Mouse (Mus musculus) CH12.LX (cell line): ENCODE measurements around the gene Snai1. TPM values are rescaled to one million over a fixed set of nuclear protein-coding genes. Genes with fewer than 3 reads are reported as not detected.

ENCODE experiments used
- DNase-seq: peaks from one replicate; pipeline ENCODE4 v3.0.0-alpha.2; 2013; ENCODE audit errors: extremely low read depth
- H3K27ac ChIP-seq: 2 replicates; pipeline ENCODE4 v1.5.1; 2012; ENCODE audit warnings: low read depth, mild to moderate bottlenecking, control low read depth, moderate library complexity; ENCODE audit not compliant: insufficient read depth
- H3K27me3 ChIP-seq: replicated peaks from 2 replicates; pipeline ENCODE3; 2012; ENCODE audit warnings: inconsistent platforms
- H3K36me3 ChIP-seq, 2 experiments: replicated peaks in 1 of 2; 2 replicates each; pipeline versions ENCODE3 to v1.6.1; 2012; ENCODE audit warnings: inconsistent platforms in 1 of 2, low read length in 1 of 2, mild to moderate bottlenecking in 1 of 2, mixed read lengths in 1 of 2, moderate library complexity in 1 of 2; ENCODE audit not compliant: control insufficient read depth in 1 of 2, insufficient read depth in 1 of 2
- H3K4me1 ChIP-seq, 2 experiments: 2 replicates each; pipeline ENCODE4 v1.6.1; 2012; ENCODE audit warnings: inconsistent platforms in 1 of 2, moderate library complexity in 1 of 2; ENCODE audit not compliant: insufficient read depth in 2 of 2, control insufficient read depth in 1 of 2
- H3K4me2 ChIP-seq: 2 replicates; pipeline ENCODE4 v1.6.1; 2012; ENCODE audit warnings: low read depth, mild to moderate bottlenecking, control low read depth; ENCODE audit not compliant: poor library complexity, insufficient read depth, severe bottlenecking
- H3K4me3 ChIP-seq, 3 experiments: fragments of 150-350 bp in 1 of 3; sonication (generic) in 1 of 3; replicated peaks in 1 of 3; 2 replicates each; pipeline versions ENCODE3 to v1.5.1; 2011 to 2012; ENCODE audit warnings: low read depth in 2 of 3, low read length in 2 of 3, mild to moderate bottlenecking in 2 of 3, moderate library complexity in 2 of 3, control low read depth in 1 of 3, improper control_type of control experiment in 1 of 3, inconsistent platforms in 1 of 3, mixed read lengths in 1 of 3; ENCODE audit not compliant: poor library complexity in 1 of 3
- H3K79me2 ChIP-seq: replicated peaks from 2 replicates; pipeline ENCODE4 v1.6.1; 2012; ENCODE audit warnings: mild to moderate bottlenecking, moderate library complexity; ENCODE audit not compliant: control insufficient read depth, poor library complexity, insufficient read depth, severe bottlenecking; ENCODE audit errors: extremely low read depth
- H3K9ac ChIP-seq: 2 replicates; pipeline ENCODE4 v1.6.1; 2012; ENCODE audit warnings: low read depth, mild to moderate bottlenecking, control low read depth, moderate library complexity; ENCODE audit not compliant: insufficient read depth
- H3K9me3 ChIP-seq: replicated peaks from 2 replicates; pipeline ENCODE3; 2012; ENCODE audit warnings: low read length, inconsistent platforms, mixed read lengths
- BHLHE40 ChIP-seq: IDR thresholded peaks from 2 replicates; pipeline ENCODE4 v1.6.1; 2011; ENCODE audit warnings: mild to moderate bottlenecking, low read depth, low read length, improper control_type of control experiment
- CHD2 ChIP-seq: IDR thresholded peaks from 2 replicates; pipeline ENCODE4 v1.6.1; 2011; ENCODE audit warnings: low read length, improper control_type of control experiment
- CTCF ChIP-seq, 2 experiments: IDR thresholded peaks in 1 of 2; conservative IDR thresholded peaks in 1 of 2; 2 replicates each; pipeline ENCODE4 v1.5.1; 2011 to 2012; ENCODE audit warnings: low read depth in 2 of 2, low read length in 2 of 2, improper control_type of control experiment in 1 of 2, inconsistent platforms in 1 of 2, mild to moderate bottlenecking in 1 of 2, moderate library complexity in 1 of 2
- E2F4 ChIP-seq: IDR thresholded peaks from 2 replicates; pipeline ENCODE4 v1.6.1; 2011; ENCODE audit warnings: low read depth, low read length, improper control_type of control experiment; ENCODE audit not compliant: insufficient replicate concordance
- EP300 ChIP-seq: IDR thresholded peaks from 2 replicates; pipeline ENCODE4 v1.6.1; 2011; ENCODE audit warnings: low read length, improper control_type of control experiment
- ETS1 ChIP-seq: conservative IDR thresholded peaks from 2 replicates; pipeline ENCODE4 v1.6.1; 2012; ENCODE audit warnings: low read depth, mild to moderate bottlenecking, inconsistent platforms, low read length, improper control_type of control experiment, moderate library complexity
- GABPA ChIP-seq: IDR thresholded peaks from 2 replicates; pipeline ENCODE4 v1.6.1; 2012; ENCODE audit warnings: low read depth, low read length, improper control_type of control experiment, inconsistent platforms; ENCODE audit not compliant: insufficient replicate concordance
- HCFC1 ChIP-seq: IDR thresholded peaks from 2 replicates; pipeline ENCODE4 v1.6.1; 2012; ENCODE audit warnings: low read depth, mild to moderate bottlenecking, inconsistent platforms, low read length, improper control_type of control experiment
- IRF4 ChIP-seq: IDR thresholded peaks from 2 replicates; pipeline ENCODE4 v1.6.1; 2014; ENCODE audit warnings: low read depth, mild to moderate bottlenecking, inconsistent platforms, low read length, improper control_type of control experiment
- MAFK ChIP-seq: IDR thresholded peaks from 2 replicates; pipeline ENCODE4 v1.6.1; 2011; ENCODE audit warnings: low read length, improper control_type of control experiment; ENCODE audit not compliant: insufficient replicate concordance
- MAX ChIP-seq: IDR thresholded peaks from 2 replicates; pipeline ENCODE4 v1.6.1; 2011; ENCODE audit warnings: low read length, improper control_type of control experiment
- MAZ ChIP-seq: IDR thresholded peaks from 2 replicates; pipeline ENCODE4 v1.6.1; 2012; ENCODE audit warnings: low read depth, mild to moderate bottlenecking, inconsistent platforms, low read length, improper control_type of control experiment, moderate library complexity
- MYC ChIP-seq: IDR thresholded peaks from 2 replicates; pipeline ENCODE4 v1.6.1; 2011; ENCODE audit warnings: low read depth, mild to moderate bottlenecking, improper control_type of control experiment, low read length
- NRF1 ChIP-seq: IDR thresholded peaks from 2 replicates; pipeline ENCODE4 v1.6.1; 2014; ENCODE audit warnings: low read depth, mild to moderate bottlenecking, inconsistent platforms, low read length, improper control_type of control experiment, moderate library complexity
- POLR2A ChIP-seq: IDR thresholded peaks from 2 replicates; pipeline ENCODE4 v1.6.1; 2011; ENCODE audit warnings: low read depth, mild to moderate bottlenecking, improper control_type of control experiment, low read length
- RAD21 ChIP-seq: IDR thresholded peaks from 2 replicates; pipeline ENCODE4 v1.6.1; 2011; ENCODE audit warnings: low read depth, mild to moderate bottlenecking, low read length, improper control_type of control experiment, moderate library complexity
- SIN3A ChIP-seq: IDR thresholded peaks from 2 replicates; pipeline ENCODE4 v1.6.1; 2012; ENCODE audit warnings: low read length, improper control_type of control experiment, inconsistent platforms
- UBTF ChIP-seq: IDR thresholded peaks from 2 replicates; pipeline ENCODE4 v1.6.1; 2012; ENCODE audit warnings: low read depth, mild to moderate bottlenecking, inconsistent platforms, low read length, improper control_type of control experiment, moderate library complexity
- USF1 ChIP-seq: IDR thresholded peaks from 2 replicates; pipeline ENCODE4 v1.6.1; 2014; ENCODE audit warnings: low read depth, mild to moderate bottlenecking, inconsistent platforms, low read length, improper control_type of control experiment
- ZC3H11A ChIP-seq: IDR thresholded peaks from 2 replicates; pipeline ENCODE4 v1.6.1; 2012; ENCODE audit warnings: low read depth, mild to moderate bottlenecking, inconsistent platforms, low read length, improper control_type of control experiment
- ZKSCAN1 ChIP-seq: IDR thresholded peaks from 2 replicates; pipeline ENCODE4 v1.6.1; 2012; ENCODE audit warnings: low read depth, inconsistent platforms, low read length, improper control_type of control experiment, borderline replicate concordance
- ZNF384 ChIP-seq: IDR thresholded peaks from 2 replicates; pipeline ENCODE4 v1.6.1; 2012; ENCODE audit warnings: low read depth, low read length, improper control_type of control experiment, inconsistent platforms
- dilution Hi-C: fragments of 300-500 bp; cut with MboI; formaldehyde crosslinking; loops from 2 replicates; pipeline ENCODE4 v1.14.3; 2020; ENCODE audit warnings: low sequenced_read_pairs; ENCODE audit not compliant: extremely low pct_unique_long_range_greater_than_20kb, extremely low pct_ligation_motif_present
- in situ Hi-C: fragments of 300-500 bp; cut with MboI; formaldehyde crosslinking; loops from 3 replicates; pipeline ENCODE4 v1.14.3; 2019; ENCODE audit warnings: low sequenced_read_pairs, low pct_ligation_motif_present, low pct_unique_long_range_greater_than_20kb, mixed read lengths
- polyA plus RNA-seq: library from polyadenylated mRNA; unstranded; fragments of >175 nt; gene quantifications from 2 replicates; pipeline ENCODE4 v1.2.1, GENCODE M21; 2012; ENCODE audit warnings: low read depth; ENCODE audit not compliant: insufficient read length
- total RNA-seq, 2 experiments: library from RNA; depleted of rRNA; stranded (reverse); fragments of 300-350 nt in 1 of 2; fragments of >200 nt in 1 of 2; gene quantifications; 2 replicates each; pipeline ENCODE4 v1.2.3; 2012 to 2014

Gene Snai1
- total and polyA plus RNA-seq, 3 experiments: 1.6 to 12.6 (median 3.1) TPM

GRCm38 (mm10) chr2:167529935-167530513 is 8.0 kb upstream of the Snai1 start:
- H3K4me3 ChIP-seq: no peak overlapping the region
- H3K36me3 ChIP-seq: no peaks in the 10 kb centered on the region
- no peaks in the 10 kb centered on the region for H3K27me3 ChIP-seq
- dilution Hi-C loops: no loop called here
- TF ChIP-seq POLR2A (no peak), ZNF384 (no peak), EP300 (no peak), NRF1 (no peak), IRF4 (no peak), E2F4 (no peak), ETS1 (no peak), MAFK (no peak), MAX (no peak), MYC (no peak), GABPA (no peak), CHD2 (no peak), ZKSCAN1 (no peak), HCFC1 (no peak)
- no peaks in the 10 kb centered on the region for H3K9me3 ChIP-seq
- no peaks in the 10 kb centered on the region for H3K4me1 ChIP-seq
- in situ Hi-C loops: loop anchor here (5.0 to 10.0 kb wide), 3 partner anchors 72 to 375 kb away; no protein-coding TSS in a partner anchor
- no peak overlapping the region for H3K9ac ChIP-seq
- no peak for DNase-seq
- H3K27ac ChIP-seq: no peak overlapping the region
- no peaks in the 10 kb centered on the region for H3K79me2 ChIP-seq
- no peak overlapping the region for H3K4me2 ChIP-seq

GRCm38 (mm10) chr2:167530536-167530935 is 7.5 kb upstream of the Snai1 start:
- no peaks in the 10 kb centered on the region for H3K9me3 ChIP-seq
- H3K27me3 ChIP-seq: no peaks in the 10 kb centered on the region
- no peak overlapping the region for H3K9ac ChIP-seq
- no peak for TF ChIP-seq BHLHE40
- TF ChIP-seq SIN3A: no peak
- TF ChIP-seq GABPA: no peak
- no peak for TF ChIP-seq ETS1
- no peak for TF ChIP-seq CTCF (conservative IDR thresholded peaks at IDR 0.05 in 1 of 2, IDR thresholded peaks at IDR 0.05 in 1 of 2; ENCODE audit: low read depth in 2 of 2, low read length in 2 of 2)
- no peak for TF ChIP-seq USF1
- no peak for TF ChIP-seq MYC
- TF ChIP-seq ZC3H11A: no peak
- no peak for TF ChIP-seq E2F4
- TF ChIP-seq UBTF: no peak
- TF ChIP-seq MAZ: no peak
- no peak for TF ChIP-seq CHD2
- no peak for TF ChIP-seq RAD21
- no peak overlapping the region for H3K4me2 ChIP-seq
- no peak overlapping the region for H3K27ac ChIP-seq
- in situ Hi-C loops (loop anchor here (5.0 to 10.0 kb wide), 3 partner anchors 72 to 374 kb away; no protein-coding TSS in a partner anchor), dilution Hi-C loops (no loop called here)
- H3K4me3 ChIP-seq: no peak overlapping the region
- DNase-seq: no peak
- H3K79me2 ChIP-seq: no peaks in the 10 kb centered on the region
- no peaks in the 10 kb centered on the region for H3K4me1 ChIP-seq
- H3K36me3 ChIP-seq: no peaks in the 10 kb centered on the region
